Comparison of ENCODE assay signal across 9 mouse cellular contexts in the genomic region with DNA sequence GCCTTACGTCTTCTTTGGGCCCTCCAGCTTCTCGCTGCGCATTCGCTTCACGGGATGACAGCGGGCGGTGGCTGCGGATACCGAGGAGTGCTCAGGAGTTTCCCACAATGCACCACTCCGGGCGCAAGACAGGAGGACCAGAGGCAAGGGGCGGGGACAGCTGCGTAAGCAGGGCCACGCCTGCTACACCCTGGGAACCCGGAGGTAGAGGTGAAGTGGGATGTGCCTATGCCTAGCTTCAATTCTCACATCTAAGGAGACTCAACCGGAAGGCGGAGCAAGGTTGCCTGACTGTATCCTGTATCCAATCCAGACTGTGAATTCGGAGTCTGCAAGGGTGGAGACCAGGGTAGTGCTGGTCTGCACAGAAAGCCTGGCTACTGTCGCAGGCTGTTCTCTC. TPM values are rescaled to one million over a fixed set of nuclear protein-coding genes. Genes with fewer than 3 reads are reported as not detected.
DNase-seq lines count a peak whose midpoint lies in the region; ATAC-seq and TF ChIP-seq lines count a peak whose summit lies in the region.
"Had no signal": no experiment of that assay in that cellular context is flagged by ENCODE, and none has a peak within 500 bp of the region (broad histone marks: within the 10 kb centered on the region; RNA-seq: fewer than 3 reads in every experiment).

A gene (minus strand): TSS at position 182 of the 400 bp plus-strand sequence.

- 3% methylated on average over 19 of the region's 19 CpGs for WGBS in heart, embryonic 13.5 days
- 8% methylated on average over 19 of the region's 19 CpGs for WGBS in liver, embryonic 11.5 days
- 2% methylated on average over 19 of the region's 19 CpGs for WGBS in neural tube, embryonic 15.5 days

- intact Hi-C loops in gastrocnemius, adult 2 months (cut with DNase I), result no loop called here

- H3K9ac ChIP-seq in heart, embryonic 13.5 days, result peak within 1 kb of the TSS; percentile 12
- no peak within 1 kb of the TSS for H3K9ac ChIP-seq in liver, embryonic 11.5 days (ENCODE audit: low read depth, low read length)
- H3K9ac ChIP-seq in neural tube, embryonic 15.5 days (replicated peaks), result peak within 1 kb of the TSS; percentile 77

- H3K36me3 ChIP-seq in heart, embryonic 13.5 days, result peaks cover 37% of the 10 kb centered on the region
- H3K36me3 ChIP-seq in liver, embryonic 11.5 days (ENCODE audit: control insufficient read depth, insufficient read depth, low read length), result peaks cover 11% of the 10 kb centered on the region; the same call in 1 of the 2 replicates
- H3K36me3 ChIP-seq in neural tube, embryonic 15.5 days, result peaks cover 51% of the 10 kb centered on the region

- DNase-seq in gastrocnemius, adult 2 months, result peak; percentile 53
- DNase-seq in gastrocnemius, adult 8-10 months (ENCODE audit: low spot score in 2 of 2), result no peak
- peak; percentile 85 for DNase-seq in embryo, embryonic 10 days (ENCODE audit: low spot score)
- DNase-seq in kidney, postnatal 14 days, result peak; percentile 44
- DNase-seq in liver, embryonic 11.5 days (ENCODE audit: low spot score), result peak; percentile 36
- DNase-seq in yolk sac, embryonic 10.5 days (ENCODE audit: low spot score), result no peak

- H3K27ac ChIP-seq in gastrocnemius, adult 2 months, result peak within 1 kb of the TSS; percentile 24; the same call in 1 of the 2 replicates
- peak within 1 kb of the TSS; percentile 44 for H3K27ac ChIP-seq in heart, embryonic 13.5 days (replicated peaks)
- H3K27ac ChIP-seq in liver, embryonic 11.5 days (ENCODE audit: low read depth, low read length), result no peak within 1 kb of the TSS
- peak within 1 kb of the TSS; percentile 81 for H3K27ac ChIP-seq in neural tube, embryonic 15.5 days (replicated peaks)
- H3K27ac ChIP-seq: macrophage had no signal

- peaks cover 35% of the 10 kb centered on the region for H3K4me1 ChIP-seq in heart, embryonic 13.5 days
- H3K4me1 ChIP-seq in liver, embryonic 11.5 days (replicated peaks; ENCODE audit: control insufficient read depth, insufficient read depth, low read length), result peaks cover 13% of the 10 kb centered on the region
- peaks cover 44% of the 10 kb centered on the region for H3K4me1 ChIP-seq in neural tube, embryonic 15.5 days

- TF ChIP-seq CTCF in gastrocnemius, adult 2 months (IDR thresholded peaks at IDR 0.05), result no peak

- 0 out of 2 replicates have a peak, but pooled peaks cover 5% of the 10 kb centered on the region for H3K27me3 ChIP-seq in heart, embryonic 13.5 days (replicated peaks)
- no peaks in the 10 kb centered on the region for H3K27me3 ChIP-seq in liver, embryonic 11.5 days (replicated peaks; ENCODE audit: control insufficient read depth, insufficient read depth, low read length)
- H3K27me3 ChIP-seq in neural tube, embryonic 15.5 days (replicated peaks), result no peaks in the 10 kb centered on the region

- peak within 1 kb of the TSS; percentile 63 for H3K4me2 ChIP-seq in heart, embryonic 13.5 days
- peak within 1 kb of the TSS; percentile 16 for H3K4me2 ChIP-seq in liver, embryonic 11.5 days
- peak within 1 kb of the TSS; percentile 81 for H3K4me2 ChIP-seq in neural tube, embryonic 15.5 days

- H3K4me3 ChIP-seq in gastrocnemius, adult 2 months, result peak within 1 kb of the TSS; percentile 46
- H3K4me3 ChIP-seq in heart, embryonic 13.5 days, result peak within 1 kb of the TSS; percentile 42
- no peak within 1 kb of the TSS for H3K4me3 ChIP-seq in liver, embryonic 11.5 days (ENCODE audit: low read depth, low read length)
- peak within 1 kb of the TSS; percentile 64 for H3K4me3 ChIP-seq in neural tube, embryonic 15.5 days (replicated peaks)

- ATAC-seq in heart, embryonic 13.5 days (ENCODE audit: extremely low read depth, insufficient number of reproducible peaks, low FRiP score, low TSS enrichment), result no peak
- ATAC-seq in liver, embryonic 11.5 days (replicated peaks; ENCODE audit: low FRiP score), result peak; percentile 30; the same call in 1 of the 2 replicates
- ATAC-seq in neural tube, embryonic 15.5 days (ENCODE audit: low FRiP score), result peak; percentile 87

- H3K9me3 ChIP-seq in heart, embryonic 13.5 days, result no peaks in the 10 kb centered on the region
- no peaks in the 10 kb centered on the region for H3K9me3 ChIP-seq in liver, embryonic 11.5 days (ENCODE audit: control insufficient read depth, low read length)
- H3K9me3 ChIP-seq in neural tube, embryonic 15.5 days (replicated peaks), result no peaks in the 10 kb centered on the region

RNA-seq across cellular contexts. Expression of the gene that starts here (rescaled TPM):
- under 1 TPM; 0.28 to 0.31 TPM for total RNA-seq in gastrocnemius, adult 2 months (2021)
- under 1 TPM in 2 of 4 experiments, not detected in 2; 0.16 to 0.48 TPM for total RNA-seq in gastrocnemius, adult 8-10 months (2022)
- polyA plus RNA-seq in heart, embryonic 13.5 days (2015; fragmentation: Nextera tagmentation; extraction: Ambion mirVana), result 8.1 and 9.8 TPM in 2 replicates
- polyA plus RNA-seq in liver, embryonic 11.5 days (2014; fragmentation: Nextera tagmentation; extraction: Ambion mirVana), result 0.16 and 0.27 TPM in 2 replicates
- polyA plus RNA-seq in neural tube, embryonic 15.5 days (2015; fragmentation: Nextera tagmentation; extraction: Ambion mirVana), result 185 and 208 TPM in 2 replicates
- polyA plus RNA-seq: macrophage had no signal

Comparison
In these comparisons a context has a peak if more than half of its experiments do, and no peak if none do; other contexts are left out.
1. RNA of the gene that starts here (polyA plus RNA-seq): 185 to 208 TPM in neural tube, embryonic 15.5 days; 8.1 to 9.8 TPM in heart, embryonic 13.5 days and 0.16 to 0.27 TPM in liver, embryonic 11.5 days; every median in the first group is over 10 times any median in the second.
2. Peak in DNase-seq, H3K4me3 ChIP-seq and H3K27ac ChIP-seq in gastrocnemius, adult 2 months; RNA of the gene not detected or under 1 TPM.
3. Peak in DNase-seq, ATAC-seq and H3K4me2 ChIP-seq in liver, embryonic 11.5 days; RNA of the gene not detected or under 1 TPM.
4. DNase-seq: peak in embryo, embryonic 10 days (single experiment) and kidney, postnatal 14 days (single experiment); none in gastrocnemius, adult 8-10 months (0 of 2) and yolk sac, embryonic 10.5 days (single experiment).
5. H3K4me2 ChIP-seq: peak in every context shown above with its lines; median percentile 81 in neural tube, embryonic 15.5 days; 63 in heart, embryonic 13.5 days; 16 in liver, embryonic 11.5 days.